In genomic region chr6:97595218-97595617, GRCm38 (mm10) we compare ENCODE assay signal across 20 mouse cellular contexts. TPM values are rescaled to one million over a fixed set of nuclear protein-coding genes. Genes with fewer than 3 reads are reported as not detected.
DNase-seq lines count a peak whose midpoint lies in the region; ATAC-seq and TF ChIP-seq lines count a peak whose summit lies in the region.
"Had no signal": no experiment of that assay in that cellular context is flagged by ENCODE, and none has a peak within 500 bp of the region (broad histone marks: within the 10 kb centered on the region; RNA-seq: fewer than 3 reads in every experiment).

No protein-coding gene starts in this region.

- H3K4me3 ChIP-seq in lung, embryonic 15.5 days, result no peak overlapping the region
- no peak overlapping the region for H3K4me3 ChIP-seq in lung, adult 2 months (replicated peaks; ENCODE audit: extremely low read depth, low read depth, low read length)
- no peak overlapping the region for H3K4me3 ChIP-seq in hindbrain, embryonic 14.5 days (replicated peaks; ENCODE audit: low read length)
- H3K4me3 ChIP-seq: heart, adult 2 months; heart, embryonic 15.5 days; liver, embryonic 15.5 days; megakaryocyte, embryonic 14.5 days; myocyte had no signal

- no peak overlapping the region for H3K4me2 ChIP-seq in lung, embryonic 15.5 days
- H3K4me2 ChIP-seq in hindbrain, embryonic 14.5 days (replicated peaks), result no peak overlapping the region
- H3K4me2 ChIP-seq: heart, embryonic 15.5 days; liver, embryonic 15.5 days had no signal

- 34% methylated on average over 3 of the region's 3 CpGs for WGBS in lung, embryonic 15.5 days
- 66% methylated on average over 3 of the region's 3 CpGs for WGBS in lung, adult 2 months
- 36% methylated on average over 3 of the region's 3 CpGs for WGBS in hindbrain, embryonic 14.5 days

- no peaks in the 10 kb centered on the region for H3K9me3 ChIP-seq in lung, embryonic 15.5 days
- no peaks in the 10 kb centered on the region for H3K9me3 ChIP-seq in hindbrain, embryonic 14.5 days (ENCODE audit: control insufficient read depth, low read length)
- H3K9me3 ChIP-seq: heart, embryonic 15.5 days; liver, embryonic 15.5 days had no signal

- H3K27me3 ChIP-seq in lung, embryonic 15.5 days, result no peaks in the 10 kb centered on the region
- no peaks in the 10 kb centered on the region for H3K27me3 ChIP-seq in hindbrain, embryonic 14.5 days (ENCODE audit: control insufficient read depth, insufficient read depth, low read length)
- H3K27me3 ChIP-seq: heart, embryonic 15.5 days; liver, embryonic 15.5 days had no signal

- DNase-seq in embryo, embryonic 11 days, result peak; percentile 33
- no peak for DNase-seq in embryo, embryonic 10.5 days (ENCODE audit: low spot score)
- DNase-seq in lung, adult 2 months, result no peak
- no peak for DNase-seq in hindbrain, embryonic 14.5 days (ENCODE audit: low spot score)
- peak; percentile 31 to 55 for DNase-seq in lung, postnatal 4 days
- DNase-seq in adrenal gland, postnatal 4 days (ENCODE audit: low spot score in 2 of 2), result no peak
- DNase-seq: adrenal gland, postnatal 10 days; cerebellum, adult 2 months; heart, adult 2 months; kidney, adult 11 months; kidney, postnatal 14 days; layer of hippocampus, adult 9-11 months; retina, postnatal 1 day; right cerebral cortex, postnatal 4 days; thymus, postnatal 36 days had no signal

- no peak for TF ChIP-seq POLR2A in lung, adult 2 months (IDR thresholded peaks at IDR 0.05; ENCODE audit: borderline replicate concordance, extremely low read depth, low read depth, low read length)

- no peak overlapping the region for H3K9ac ChIP-seq in lung, embryonic 15.5 days
- H3K9ac ChIP-seq in hindbrain, embryonic 14.5 days, result no peak overlapping the region
- H3K9ac ChIP-seq: heart, embryonic 15.5 days; liver, embryonic 15.5 days had no signal

- TF ChIP-seq CTCF in lung, adult 2 months (IDR thresholded peaks at IDR 0.05; ENCODE audit: insufficient read depth, low read length), result no peak

- H3K4me1 ChIP-seq in lung, embryonic 15.5 days, result peaks cover 12% of the 10 kb centered on the region
- H3K4me1 ChIP-seq in lung, adult 2 months (ENCODE audit: control insufficient read depth, insufficient read depth, low read length), result no peaks in the 10 kb centered on the region; the same call in 1 of the 2 replicates
- H3K4me1 ChIP-seq in hindbrain, embryonic 14.5 days (replicated peaks; ENCODE audit: control insufficient read depth, insufficient read depth, low read length), result no peaks in the 10 kb centered on the region
- H3K4me1 ChIP-seq: heart, embryonic 15.5 days; liver, embryonic 15.5 days had no signal

- H3K36me3 ChIP-seq in lung, embryonic 15.5 days, result no peaks in the 10 kb centered on the region
- H3K36me3 ChIP-seq in hindbrain, embryonic 14.5 days (replicated peaks; ENCODE audit: control insufficient read depth, insufficient read depth), result no peaks in the 10 kb centered on the region
- H3K36me3 ChIP-seq: heart, embryonic 15.5 days; liver, embryonic 15.5 days had no signal

- no peak overlapping the region for H3K27ac ChIP-seq in lung, embryonic 15.5 days
- H3K27ac ChIP-seq in hindbrain, embryonic 14.5 days, result peak overlapping the region; percentile 20; the same call in 1 of the 2 replicates
- H3K27ac ChIP-seq: heart, adult 2 months; heart, embryonic 15.5 days; liver, embryonic 15.5 days had no signal

- ATAC-seq in lung, embryonic 15.5 days (ENCODE audit: borderline replicate concordance, extremely low read depth, low FRiP score, low TSS enrichment), result peak; percentile 47; the same call in 1 of the 2 replicates
- ATAC-seq in hindbrain, embryonic 14.5 days (ENCODE audit: low FRiP score), result no peak

RNA-seq across cellular contexts. Expression of gene Frmd4b, which starts 22.1 kb away (rescaled TPM):
- 14.5 and 15.7 TPM in 2 replicates for polyA plus RNA-seq in lung, embryonic 15.5 days (2015; fragmentation: Nextera tagmentation; extraction: Ambion mirVana)
- polyA plus RNA-seq in lung, adult 2 months (2012; rRNA removed), result 15.3 and 22.3 TPM in 2 replicates
- polyA plus RNA-seq in hindbrain, embryonic 14.5 days (2014; fragmentation: Nextera tagmentation; extraction: Ambion mirVana), result 20.2 and 25.1 TPM in 2 replicates
- total RNA-seq in adrenal gland, postnatal 4 days (2021), result 10 to 100 TPM; 34.4 to 41.6 TPM

Comparison
In these comparisons a context has a peak if more than half of its experiments do, and no peak if none do; other contexts are left out.
1. DNase-seq: peak in embryo, embryonic 11 days (single experiment) and lung, postnatal 4 days (2 of 2); none in embryo, embryonic 10.5 days (single experiment), lung, adult 2 months (single experiment), hindbrain, embryonic 14.5 days (single experiment) and adrenal gland, postnatal 4 days (0 of 2).